Mouse (Mus musculus) G1E (cell line): ENCODE measurements at regions not wholly inside any gene's neighbourhood (a gene's known extent, or its start where the extent isn't known, plus 50 kb on each side); places are given as distances from the start of the nearest gene placed in this dataset.

ENCODE experiments used
- ATAC-seq: 2 replicates; pipeline ENCODE4 v1.8.0; 2016; ENCODE audit warnings: mild to moderate bottlenecking; ENCODE audit not compliant: insufficient number of reproducible peaks, poor library complexity, low FRiP score, severe bottlenecking; ENCODE audit errors: extremely low read depth
- DNase-seq: peaks from one replicate; pipeline ENCODE4 v3.0.0; 2012; ENCODE audit warnings: low spot score
- H3K27me3 ChIP-seq: 2 replicates; pipeline ENCODE4 v1.6.1; 2012; ENCODE audit warnings: mild to moderate bottlenecking, low read length, inconsistent platforms; ENCODE audit not compliant: insufficient read depth
- H3K36me3 ChIP-seq: replicated peaks from 2 replicates; pipeline ENCODE3; 2012; ENCODE audit warnings: mild to moderate bottlenecking, inconsistent platforms
- H3K4me1 ChIP-seq: 2 replicates; pipeline ENCODE4 v1.6.1; 2012; ENCODE audit warnings: low read depth, low read length, inconsistent platforms, mixed read lengths; ENCODE audit not compliant: insufficient read depth
- H3K4me3 ChIP-seq: 2 replicates; pipeline ENCODE4 v1.5.1; 2012; ENCODE audit warnings: low read depth, mild to moderate bottlenecking, inconsistent platforms, low read length, moderate library complexity, mixed read lengths
- H3K9me3 ChIP-seq: replicated peaks from 2 replicates; pipeline ENCODE4 v1.6.1; 2012; ENCODE audit warnings: inconsistent platforms
- CTCF ChIP-seq: IDR thresholded peaks from 2 replicates; pipeline ENCODE4 v1.5.1; 2012; ENCODE audit warnings: low read depth, low read length, inconsistent platforms, mixed read lengths
- GATA1 ChIP-seq: IDR thresholded peaks from 2 replicates; pipeline ENCODE4 v1.6.1; 2012; ENCODE audit warnings: borderline replicate concordance, low read length, inconsistent platforms, mixed read lengths
- GATA2 ChIP-seq: IDR thresholded peaks from 2 replicates; pipeline ENCODE4 v1.6.1; 2012; ENCODE audit warnings: low read depth, low read length, inconsistent platforms, borderline replicate concordance
- POLR2AphosphoS5 ChIP-seq: IDR thresholded peaks from 2 replicates; pipeline ENCODE4 v1.6.1; 2012; ENCODE audit warnings: low read depth, low read length, inconsistent platforms; ENCODE audit not compliant: insufficient replicate concordance
- TAL1 ChIP-seq: conservative IDR thresholded peaks from 2 replicates; pipeline ENCODE4 v1.6.1; 2012; ENCODE audit warnings: low read depth, low read length, inconsistent platforms, mixed read lengths

DNA sequence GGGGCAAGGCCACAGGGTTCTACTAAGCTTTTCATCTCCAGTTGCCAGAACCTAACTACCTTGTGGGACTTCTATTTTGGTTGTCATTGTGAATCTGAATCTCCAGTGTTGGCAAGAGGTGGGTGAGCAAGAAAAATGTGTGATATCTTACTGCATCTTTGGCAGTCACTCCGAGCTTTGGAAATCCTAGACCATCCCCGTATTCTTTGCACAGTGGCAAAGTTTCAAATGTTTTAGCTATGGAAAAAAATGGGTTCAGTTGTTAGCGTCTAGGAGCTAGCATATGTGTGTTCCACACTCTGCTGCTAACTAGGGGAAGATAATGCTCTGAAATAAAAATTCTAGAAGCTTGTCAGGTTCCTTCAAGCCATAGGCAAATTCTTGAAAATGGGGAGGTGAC lies 337.4 kb upstream of the 4930583I09Rik start:
- no peaks in the 10 kb centered on the region for H3K27me3 ChIP-seq
- ATAC-seq (no peak), DNase-seq (no peak)
- H3K36me3 ChIP-seq: no peaks in the 10 kb centered on the region
- no peaks in the 10 kb centered on the region for H3K4me1 ChIP-seq
- no peak for TF ChIP-seq GATA1
- TF ChIP-seq POLR2AphosphoS5: no peak
- TF ChIP-seq TAL1: no peak
- no peak for TF ChIP-seq CTCF
- H3K9me3 ChIP-seq: peaks cover 29% of the 10 kb centered on the region
- H3K4me3 ChIP-seq: no peak overlapping the region

DNA sequence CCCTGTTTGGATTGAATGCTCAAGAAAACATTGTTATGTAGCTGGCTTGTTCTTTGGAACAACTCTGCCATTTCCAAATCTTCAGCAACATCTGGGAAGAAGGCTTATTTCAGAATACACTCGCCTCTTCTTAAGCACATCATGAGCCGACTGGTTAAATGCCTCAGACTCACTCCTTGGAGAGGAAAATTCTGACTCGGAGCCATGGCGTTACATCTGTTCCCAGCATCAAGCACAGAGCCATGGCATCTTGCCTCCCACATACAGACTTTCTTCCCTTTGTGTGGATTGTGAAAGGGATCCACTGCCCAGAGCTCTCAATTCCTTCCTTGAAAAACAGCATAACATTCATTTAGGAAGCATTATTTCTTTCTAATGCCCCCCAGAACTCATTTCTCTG lies 334.8 kb upstream of the 4930583I09Rik start:
- H3K4me3 ChIP-seq: no peak overlapping the region
- H3K36me3 ChIP-seq: no peaks in the 10 kb centered on the region
- no peaks in the 10 kb centered on the region for H3K27me3 ChIP-seq
- DNase-seq: no peak
- no peaks in the 10 kb centered on the region for H3K4me1 ChIP-seq
- TF ChIP-seq GATA1 (no peak), TAL1 (no peak)
- H3K9me3 ChIP-seq: peaks cover 34% of the 10 kb centered on the region
- ATAC-seq: no peak

DNA sequence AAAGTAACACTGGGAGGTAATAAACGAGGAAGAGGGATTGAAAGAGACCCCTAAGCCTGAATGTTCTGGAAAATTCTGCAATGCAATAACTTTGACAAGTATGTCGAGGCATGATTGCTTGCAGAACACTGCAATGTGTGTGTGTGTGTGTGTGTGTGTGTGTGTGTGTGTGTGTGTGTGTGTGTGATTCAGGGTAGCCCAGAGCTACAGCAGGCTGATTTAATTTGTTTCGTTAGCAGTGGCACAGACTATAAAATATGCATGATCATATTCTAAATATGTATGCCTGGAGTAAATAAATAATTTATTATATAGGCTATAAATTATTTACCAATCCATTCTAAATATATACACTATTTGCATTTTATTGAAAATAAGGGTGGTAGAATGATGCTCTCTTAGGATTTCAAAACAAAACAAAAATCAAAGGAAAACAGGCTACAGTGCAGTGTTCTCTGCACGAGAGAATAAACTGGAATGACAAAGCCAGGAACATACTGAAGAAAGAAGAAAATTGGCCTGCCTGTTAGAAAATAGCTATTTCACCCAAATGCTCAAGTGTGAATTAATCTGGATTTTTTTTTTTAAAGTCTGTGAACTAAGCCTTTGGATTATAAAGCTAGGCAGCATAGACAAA lies 334.2 kb upstream of the 4930583I09Rik start:
- H3K36me3 ChIP-seq: no peaks in the 10 kb centered on the region
- no peak for DNase-seq
- no peaks in the 10 kb centered on the region for H3K4me1 ChIP-seq
- no peak for ATAC-seq
- peaks cover 31% of the 10 kb centered on the region for H3K9me3 ChIP-seq
- TF ChIP-seq POLR2AphosphoS5 (no peak), GATA2 (no peak), TAL1 (no peak), GATA1 (no peak), CTCF (no peak)
- no peaks in the 10 kb centered on the region for H3K27me3 ChIP-seq
- no peak overlapping the region for H3K4me3 ChIP-seq

DNA sequence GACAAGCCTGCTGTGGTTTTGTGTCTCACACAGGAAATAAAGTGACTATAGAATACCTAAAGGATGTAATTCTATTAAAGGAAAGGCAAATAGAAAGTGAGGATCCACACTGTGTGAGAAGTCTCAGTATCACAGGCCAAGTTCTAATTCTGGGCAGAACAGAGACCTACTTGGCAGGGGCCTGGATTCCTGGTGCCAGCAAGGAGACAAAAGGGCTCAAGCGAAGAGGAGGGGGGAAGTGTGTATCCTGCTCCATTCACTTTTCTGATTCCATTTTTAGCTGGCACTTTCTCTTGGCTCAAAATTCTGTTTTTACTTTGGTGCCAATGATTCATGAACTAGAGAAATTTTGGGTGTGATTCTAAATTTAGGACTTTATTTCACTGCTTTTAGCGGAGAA lies 310.5 kb upstream of the 4930583I09Rik start:
- H3K9me3 ChIP-seq: peaks cover 17% of the 10 kb centered on the region
- H3K27me3 ChIP-seq: no peaks in the 10 kb centered on the region
- no peaks in the 10 kb centered on the region for H3K4me1 ChIP-seq
- DNase-seq (no peak), ATAC-seq (no peak)
- TF ChIP-seq CTCF (no peak), GATA2 (no peak), POLR2AphosphoS5 (no peak), GATA1 (no peak), TAL1 (no peak)
- no peak overlapping the region for H3K4me3 ChIP-seq
- H3K36me3 ChIP-seq: no peaks in the 10 kb centered on the region

DNA sequence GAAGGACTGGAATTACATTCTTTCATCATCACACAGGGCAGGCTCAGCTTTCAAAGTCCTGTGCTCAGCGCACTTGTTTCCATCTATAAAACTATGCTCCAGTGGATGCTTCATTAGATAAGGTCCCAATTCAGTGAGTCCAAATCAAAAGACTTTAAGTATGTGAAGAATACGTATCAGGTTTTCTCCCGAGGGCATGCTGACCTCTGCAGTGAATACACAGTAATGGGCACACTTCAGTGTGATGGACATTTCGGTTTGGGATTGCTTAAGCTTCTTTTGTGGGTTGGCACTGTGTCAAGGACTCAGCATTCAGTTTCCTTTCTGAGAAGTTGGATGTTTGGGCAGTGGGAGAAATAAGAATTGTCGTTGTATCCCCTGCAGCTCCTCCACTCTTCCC lies 278.8 kb upstream of the 4930583I09Rik start:
- ATAC-seq (no peak), DNase-seq (no peak)
- Histone ChIP-seq H3K4me1 (no peaks in the 10 kb centered on the region), H3K36me3 (no peaks in the 10 kb centered on the region), H3K9me3 (peaks cover 45% of the 10 kb centered on the region), H3K27me3 (no peaks in the 10 kb centered on the region), H3K4me3 (no peak overlapping the region)
- TF ChIP-seq TAL1 (no peak), GATA1 (no peak), GATA2 (no peak), POLR2AphosphoS5 (no peak), CTCF (no peak)

DNA sequence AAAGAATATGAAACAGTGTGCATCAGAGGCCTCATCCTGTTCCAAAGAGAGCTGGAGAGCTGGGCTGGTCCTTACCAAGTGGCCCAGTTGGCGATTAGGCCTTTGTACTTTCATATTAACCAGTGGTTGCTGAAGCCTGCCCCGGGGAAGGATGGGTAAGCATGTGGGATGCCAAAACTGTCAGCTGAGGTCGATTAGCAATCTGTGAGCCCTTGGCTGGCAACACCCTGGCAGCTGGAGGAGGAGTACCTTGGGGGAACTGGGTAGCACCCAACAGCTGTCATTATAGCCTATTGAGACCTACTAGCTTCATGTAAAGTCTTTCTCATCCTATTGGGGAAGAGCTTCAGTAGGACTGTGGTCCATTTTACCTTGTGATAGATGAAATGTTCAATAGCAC lies 277.2 kb upstream of the 4930583I09Rik start:
- DNase-seq: no peak
- Histone ChIP-seq H3K36me3 (no peaks in the 10 kb centered on the region), H3K27me3 (no peaks in the 10 kb centered on the region), H3K9me3 (peaks cover 42% of the 10 kb centered on the region), H3K4me1 (no peaks in the 10 kb centered on the region), H3K4me3 (no peak overlapping the region)
- no peak for TF ChIP-seq CTCF
- no peak for TF ChIP-seq GATA1
- TF ChIP-seq GATA2: no peak
- no peak for TF ChIP-seq POLR2AphosphoS5
- no peak for TF ChIP-seq TAL1
- no peak for ATAC-seq

DNA sequence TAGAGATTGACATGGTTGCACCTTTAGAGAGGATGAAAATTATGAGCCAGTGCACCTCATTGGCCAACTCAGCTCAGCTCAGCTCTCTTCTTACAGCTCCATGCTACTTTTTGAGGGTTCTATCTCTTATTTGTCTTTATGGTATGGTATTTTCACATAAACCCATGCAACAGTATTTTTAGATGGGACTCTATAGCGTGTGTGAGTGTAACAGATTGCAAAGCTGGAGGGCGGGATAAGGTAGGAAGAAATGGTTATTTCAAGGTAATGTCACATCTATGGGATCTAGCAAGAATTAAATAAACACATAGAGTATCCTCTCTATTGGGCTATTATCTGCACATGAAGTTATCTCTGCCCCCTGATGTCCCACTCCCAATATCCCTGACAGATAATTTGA lies 269.8 kb upstream of the 4930583I09Rik start:
- peaks cover 21% of the 10 kb centered on the region for H3K9me3 ChIP-seq
- ATAC-seq: no peak
- no peak for DNase-seq
- TF ChIP-seq POLR2AphosphoS5 (no peak), CTCF (no peak), GATA1 (no peak), GATA2 (no peak), TAL1 (no peak)
- no peaks in the 10 kb centered on the region for H3K4me1 ChIP-seq
- no peaks in the 10 kb centered on the region for H3K36me3 ChIP-seq
- no peaks in the 10 kb centered on the region for H3K27me3 ChIP-seq
- no peak overlapping the region for H3K4me3 ChIP-seq
